Mouse (Mus musculus) E14TG2a.4 (cell line): ENCODE results near the gene Mettl16.
A peak's percentile ranks its signal among the peaks of the same experiment; 100 is the strongest.

ENCODE experiments used
- H3K27me3 ChIP-seq: 2 replicates; pipeline ENCODE4 v1.6.1; 2014; ENCODE audit warnings: low read length, control low read depth; ENCODE audit not compliant: insufficient read depth
- H3K36me3 ChIP-seq: 2 replicates; pipeline ENCODE4 v1.6.1; 2014; ENCODE audit warnings: low read length, control low read depth; ENCODE audit not compliant: insufficient read depth
- H3K4me1 ChIP-seq: replicated peaks from 2 replicates; pipeline ENCODE4 v1.6.1; 2014; ENCODE audit warnings: low read depth, low read length, control low read depth
- H3K4me3 ChIP-seq: replicated peaks from 2 replicates; pipeline ENCODE4 v1.5.1; 2014; ENCODE audit warnings: mild to moderate bottlenecking, low read length
- H3K9me3 ChIP-seq: 2 replicates; pipeline ENCODE4 v1.6.1; 2014; ENCODE audit warnings: low read length, control low read depth
- CTCF ChIP-seq: conservative IDR thresholded peaks from 2 replicates; pipeline ENCODE4 v1.5.1; 2014; ENCODE audit warnings: low read length
- NANOG ChIP-seq: IDR thresholded peaks from 2 replicates; pipeline ENCODE4 v1.6.1; 2014; ENCODE audit warnings: borderline replicate concordance, low read length, mixed read lengths
- POU5F1 ChIP-seq: IDR thresholded peaks from 2 replicates; pipeline ENCODE4 v1.6.1; 2014; ENCODE audit warnings: low read length, borderline replicate concordance

Mettl16 gene

GRCm38 (mm10) chr11:74770595-74771207 lies at the start of gene Mettl16:
TSS of gene Mettl16 (plus strand) at chr11:74770830.
- Histone ChIP-seq H3K4me1 (peaks cover 56% of the 10 kb centered on the region), H3K27me3 (no peaks in the 10 kb centered on the region), H3K9me3 (no peaks in the 10 kb centered on the region), H3K4me3 (peak within 1 kb of the TSS; percentile 89), H3K36me3 (peaks cover 36% of the 10 kb centered on the region)
- TF ChIP-seq CTCF (no peak), POU5F1 (no peak)

- no peaks in the 10 kb centered on the region for H3K36me3 ChIP-seq
- no peak for TF ChIP-seq NANOG
- no peak for TF ChIP-seq CTCF
- no peak for TF ChIP-seq POU5F1
- peak overlapping the region; percentile 95 for H3K4me3 ChIP-seq
- H3K9me3 ChIP-seq, result no peaks in the 10 kb centered on the region
- no peaks in the 10 kb centered on the region for H3K27me3 ChIP-seq
- peaks cover 68% of the 10 kb centered on the region for H3K4me1 ChIP-seq
Observed at GRCm38 (mm10) chr11:74721141-74721540, 49.5 kb upstream of the Mettl16 start.

- TF ChIP-seq CTCF (no peak), NANOG (no peak), POU5F1 (no peak)
- no peaks in the 10 kb centered on the region for H3K9me3 ChIP-seq
- no peaks in the 10 kb centered on the region for H3K36me3 ChIP-seq
- H3K4me3 ChIP-seq, result peak overlapping the region; percentile 95
- H3K4me1 ChIP-seq, result peaks cover 62% of the 10 kb centered on the region
- no peaks in the 10 kb centered on the region for H3K27me3 ChIP-seq
Observed at GRCm38 (mm10) chr11:74721971-74722370, 48.7 kb upstream of the Mettl16 start.

- H3K36me3 ChIP-seq, result no peaks in the 10 kb centered on the region
- no peaks in the 10 kb centered on the region for H3K27me3 ChIP-seq
- H3K9me3 ChIP-seq, result no peaks in the 10 kb centered on the region
- peak overlapping the region; percentile 95 for H3K4me3 ChIP-seq
- TF ChIP-seq CTCF, result no peak
- TF ChIP-seq POU5F1, result no peak
- TF ChIP-seq NANOG, result no peak
- peaks cover 52% of the 10 kb centered on the region for H3K4me1 ChIP-seq
Observed at GRCm38 (mm10) chr11:74723357-74724234, 47.0 kb upstream of the Mettl16 start.

GRCm38 (mm10) chr11:74724235-74724791 lies 46.3 kb upstream of the Mettl16 start, which contains the start of gene Pafah1b1:
TSS of gene Pafah1b1 (minus strand) at chr11:74724670.
- Histone ChIP-seq H3K9me3 (no peaks in the 10 kb centered on the region), H3K36me3 (no peaks in the 10 kb centered on the region), H3K4me1 (peaks cover 45% of the 10 kb centered on the region), H3K4me3 (peak within 1 kb of the TSS; percentile 95), H3K27me3 (no peaks in the 10 kb centered on the region)
- TF ChIP-seq CTCF (no peak), POU5F1 (no peak), NANOG (no peak)

- H3K9me3 ChIP-seq, result no peaks in the 10 kb centered on the region
- H3K27me3 ChIP-seq, result no peaks in the 10 kb centered on the region
- H3K36me3 ChIP-seq, result no peaks in the 10 kb centered on the region
- H3K4me1 ChIP-seq, result peaks cover 36% of the 10 kb centered on the region
- no peak for TF ChIP-seq NANOG
- TF ChIP-seq POU5F1, result no peak
- no peak for TF ChIP-seq CTCF
- H3K4me3 ChIP-seq, result peak overlapping the region; percentile 95
Observed at GRCm38 (mm10) chr11:74725181-74725580, 45.4 kb upstream of the Mettl16 start.

GRCm38 (mm10) chr11:74734917-74735316 lies 35.7 kb upstream of the Mettl16 start:
- Histone ChIP-seq H3K4me3 (no peak overlapping the region), H3K36me3 (no peaks in the 10 kb centered on the region), H3K9me3 (no peaks in the 10 kb centered on the region), H3K27me3 (no peaks in the 10 kb centered on the region), H3K4me1 (peaks cover 10% of the 10 kb centered on the region)
- TF ChIP-seq CTCF (no peak), NANOG (no peak), POU5F1 (no peak)

- Histone ChIP-seq H3K4me3 (no peak overlapping the region), H3K27me3 (no peaks in the 10 kb centered on the region), H3K36me3 (no peaks in the 10 kb centered on the region), H3K4me1 (peaks cover 10% of the 10 kb centered on the region), H3K9me3 (no peaks in the 10 kb centered on the region)
- TF ChIP-seq POU5F1 (no peak), CTCF (no peak), NANOG (no peak)
Observed at GRCm38 (mm10) chr11:74737861-74738260, 32.8 kb upstream of the Mettl16 start.

GRCm38 (mm10) chr11:74748022-74748421 lies 22.6 kb upstream of the Mettl16 start:
- H3K4me3 ChIP-seq, result no peak overlapping the region
- H3K36me3 ChIP-seq, result no peaks in the 10 kb centered on the region
- peaks cover 36% of the 10 kb centered on the region for H3K4me1 ChIP-seq
- no peaks in the 10 kb centered on the region for H3K9me3 ChIP-seq
- TF ChIP-seq POU5F1, result no peak
- TF ChIP-seq CTCF, result no peak
- TF ChIP-seq NANOG, result no peak
- H3K27me3 ChIP-seq, result no peaks in the 10 kb centered on the region
